Mouse (Mus musculus) neural tube, embryonic 15.5 days (tissue): Measurements from ENCODE around the gene Ccdc85c. TPM values are rescaled to one million over a fixed set of nuclear protein-coding genes. Genes with fewer than 3 reads are reported as not detected.

Source experiments
- ATAC-seq: fragments of 200-750 bp; cut with Nextera tagmentation; 2 replicates; pipeline ENCODE4 v1.8.0; 2017; ENCODE audit warnings: mild to moderate bottlenecking, moderate TSS enrichment, moderate library complexity; ENCODE audit not compliant: low FRiP score
- H3K27ac ChIP-seq: fragments of 300-500 bp; sonication (generic); replicated peaks from 2 replicates; pipeline ENCODE4 v1.5.1; 2015; ENCODE audit warnings: mild to moderate bottlenecking, inconsistent platforms
- H3K27me3 ChIP-seq: fragments of 300-500 bp; sonication (generic); replicated peaks from 2 replicates; pipeline ENCODE4 v1.6.1; 2015; ENCODE audit warnings: inconsistent platforms
- H3K36me3 ChIP-seq: fragments of 300-500 bp; sonication (generic); 2 replicates; pipeline ENCODE4 v1.6.1; 2015; ENCODE audit warnings: inconsistent platforms
- H3K4me1 ChIP-seq: fragments of 300-500 bp; sonication (generic); 2 replicates; pipeline ENCODE4 v1.6.1; 2015; ENCODE audit warnings: inconsistent platforms
- H3K4me2 ChIP-seq: fragments of 300-500 bp; sonication (generic); 2 replicates; pipeline ENCODE4 v1.6.1; 2015; ENCODE audit warnings: inconsistent platforms, mild to moderate bottlenecking, moderate library complexity
- H3K4me3 ChIP-seq: fragments of 300-500 bp; sonication (generic); replicated peaks from 2 replicates; pipeline ENCODE4 v1.5.1; 2015; ENCODE audit warnings: mild to moderate bottlenecking, inconsistent platforms
- H3K9ac ChIP-seq: fragments of 300-500 bp; sonication (generic); replicated peaks from 2 replicates; pipeline ENCODE4 v1.6.1; 2015; ENCODE audit warnings: mild to moderate bottlenecking, inconsistent platforms
- H3K9me3 ChIP-seq: fragments of 300-500 bp; sonication (generic); replicated peaks from 2 replicates; pipeline ENCODE4 v1.6.1; 2016; ENCODE audit warnings: inconsistent platforms
- WGBS: fragments of 180-500 bp; shearing (Covaris S2); methylation state at CpG from one replicate; pipeline ENCODE4 v1.1.7; 2015; ENCODE audit warnings: mixed read lengths; 5-methylcytosine and 5-hydroxymethylcytosine counted together
- polyA plus RNA-seq: library from polyadenylated mRNA; unstranded; fragments of >200 nt; fragmentation: Nextera tagmentation; extraction: Ambion mirVana; gene quantifications from 2 replicates; pipeline ENCODE4 v1.2.1, GENCODE M21; 2015

Gene Ccdc85c
- polyA plus RNA-seq, 1 experiment from 2014 or later = 11.9 TPM

- Histone ChIP-seq H3K9me3 (no peaks in the 10 kb centered on the region), H3K4me2 (peak overlapping the region; percentile 45), H3K4me3 (no peak overlapping the region), H3K27me3 (no peaks in the 10 kb centered on the region), H3K4me1 (peaks cover 25% of the 10 kb centered on the region), H3K9ac (no peak overlapping the region), H3K36me3 (no peaks in the 10 kb centered on the region), H3K27ac (no peak overlapping the region)
- 10% methylated on average over 9 of the region's 9 CpGs for WGBS
- peak; percentile 84 for ATAC-seq
Measured at GRCm38 (mm10) chr12:108292419-108292818, 17.2 kb upstream of the Ccdc85c start.

- ATAC-seq = no peak
- Histone ChIP-seq H3K36me3 (no peaks in the 10 kb centered on the region), H3K4me1 (peaks cover 34% of the 10 kb centered on the region), H3K9ac (no peak overlapping the region), H3K27me3 (no peaks in the 10 kb centered on the region), H3K4me2 (no peak overlapping the region), H3K27ac (peak overlapping the region; percentile 46; the same call in 1 of the 2 replicates), H3K9me3 (no peaks in the 10 kb centered on the region), H3K4me3 (no peak overlapping the region)
- 49% methylated on average over 19 of the region's 19 CpGs for WGBS
Measured at GRCm38 (mm10) chr12:108288127-108288880, 13.1 kb upstream of the Ccdc85c start.

GRCm38 (mm10) chr12:108287011-108287410 is 11.8 kb upstream of the Ccdc85c start:
- no peak for ATAC-seq
- Histone ChIP-seq H3K4me3 (no peak overlapping the region), H3K27me3 (no peaks in the 10 kb centered on the region), H3K4me1 (peaks cover 22% of the 10 kb centered on the region), H3K4me2 (no peak overlapping the region), H3K9ac (no peak overlapping the region), H3K9me3 (no peaks in the 10 kb centered on the region), H3K36me3 (no peaks in the 10 kb centered on the region), H3K27ac (no peak overlapping the region)
- 95% methylated on average over 8 of the region's 8 CpGs for WGBS

GRCm38 (mm10) chr12:108286381-108286780 is 11.2 kb upstream of the Ccdc85c start:
- ATAC-seq = no peak

GRCm38 (mm10) chr12:108285225-108286011 is 10.2 kb upstream of the Ccdc85c start:
- Histone ChIP-seq H3K4me1 (peaks cover 19% of the 10 kb centered on the region), H3K9me3 (no peaks in the 10 kb centered on the region), H3K9ac (peak overlapping the region; percentile 14; the same call in 1 of the 2 replicates), H3K27ac (peak overlapping the region; percentile 60), H3K27me3 (no peaks in the 10 kb centered on the region), H3K36me3 (no peaks in the 10 kb centered on the region), H3K4me3 (no peak overlapping the region), H3K4me2 (peak overlapping the region; percentile 29)
- no peak for ATAC-seq
- 34% methylated on average over 11 of the region's 11 CpGs for WGBS

More at GRCm38 (mm10) chr12:108286381-108286780, 11.2 kb upstream of the Ccdc85c start:
- H3K27me3 ChIP-seq = no peaks in the 10 kb centered on the region
- H3K9ac ChIP-seq = no peak overlapping the region
- H3K4me2 ChIP-seq = no peak overlapping the region
- 91% methylated on average over 4 of the region's 4 CpGs for WGBS
- H3K9me3 ChIP-seq = no peaks in the 10 kb centered on the region
- peaks cover 19% of the 10 kb centered on the region for H3K4me1 ChIP-seq
- no peak overlapping the region for H3K27ac ChIP-seq
- H3K4me3 ChIP-seq = no peak overlapping the region
- H3K36me3 ChIP-seq = no peaks in the 10 kb centered on the region

- ATAC-seq = no peak
- H3K9ac ChIP-seq = peak overlapping the region; percentile 14; the same call in 1 of the 2 replicates
- H3K4me2 ChIP-seq = peak overlapping the region; percentile 29; the same call in 1 of the 2 replicates
Measured at GRCm38 (mm10) chr12:108284455-108285224, 9.4 kb upstream of the Ccdc85c start.

GRCm38 (mm10) chr12:108278221-108278918 is 3.1 kb upstream of the Ccdc85c start:
- Histone ChIP-seq H3K27me3 (no peaks in the 10 kb centered on the region), H3K9ac (peak overlapping the region; percentile 77; the same call in 1 of the 2 replicates), H3K4me3 (0 out of 2 replicates have a peak overlapping the region, but pooled peaks have one; percentile 86), H3K4me1 (peaks cover 40% of the 10 kb centered on the region), H3K36me3 (no peaks in the 10 kb centered on the region), H3K9me3 (no peaks in the 10 kb centered on the region), H3K27ac (peak overlapping the region; percentile 98), H3K4me2 (peak overlapping the region; percentile 86)
- no peak for ATAC-seq
- 23% methylated on average over 15 of the region's 15 CpGs for WGBS

More at GRCm38 (mm10) chr12:108284455-108285224, 9.4 kb upstream of the Ccdc85c start:
- Histone ChIP-seq H3K36me3 (no peaks in the 10 kb centered on the region), H3K4me3 (no peak overlapping the region), H3K4me1 (peaks cover 19% of the 10 kb centered on the region), H3K9me3 (no peaks in the 10 kb centered on the region), H3K27me3 (no peaks in the 10 kb centered on the region), H3K27ac (peak overlapping the region; percentile 48; the same call in 1 of the 2 replicates)
- WGBS = 42% methylated on average over 14 of the region's 14 CpGs

GRCm38 (mm10) chr12:108277341-108277841 is 2.2 kb upstream of the Ccdc85c start:
- H3K4me1 ChIP-seq = peaks cover 50% of the 10 kb centered on the region
- no peaks in the 10 kb centered on the region for H3K9me3 ChIP-seq
- no peaks in the 10 kb centered on the region for H3K36me3 ChIP-seq
- H3K4me3 ChIP-seq = peak overlapping the region; percentile 86
- H3K4me2 ChIP-seq = peak overlapping the region; percentile 86
- H3K27me3 ChIP-seq = no peaks in the 10 kb centered on the region
- ATAC-seq = no peak
- 2% methylated on average over 12 of the region's 12 CpGs for WGBS
- H3K27ac ChIP-seq = peak overlapping the region; percentile 98
- peak overlapping the region; percentile 77 for H3K9ac ChIP-seq

- under 1% methylated on average over 44 of the region's 47 CpGs for WGBS
- Histone ChIP-seq H3K27ac (peak overlapping the region; percentile 98), H3K36me3 (no peaks in the 10 kb centered on the region), H3K4me2 (peak overlapping the region; percentile 86), H3K9me3 (no peaks in the 10 kb centered on the region), H3K4me1 (peaks cover 62% of the 10 kb centered on the region), H3K4me3 (peak overlapping the region; percentile 86), H3K9ac (peak overlapping the region; percentile 77), H3K27me3 (no peaks in the 10 kb centered on the region)
- ATAC-seq = peak; percentile 7; the same call in 1 of the 2 replicates
Measured at GRCm38 (mm10) chr12:108275920-108276822, 946 bp upstream of the Ccdc85c start.

- Histone ChIP-seq H3K27me3 (no peaks in the 10 kb centered on the region), H3K36me3 (no peaks in the 10 kb centered on the region), H3K9ac (peak overlapping the region; percentile 77), H3K4me1 (peaks cover 69% of the 10 kb centered on the region), H3K27ac (peak overlapping the region; percentile 98), H3K4me3 (peak overlapping the region; percentile 86), H3K4me2 (peak overlapping the region; percentile 95), H3K9me3 (no peaks in the 10 kb centered on the region)
- under 1% methylated on average over 36 of the region's 37 CpGs for WGBS
- peak; percentile 91 for ATAC-seq
Measured at GRCm38 (mm10) chr12:108275508-108275890, 274 bp upstream of the Ccdc85c start.
